Mouse (Mus musculus) forebrain, embryonic 12.5 days (tissue): Measurements from ENCODE around the gene Smpd3. TPM values are rescaled to one million over a fixed set of nuclear protein-coding genes. Genes with fewer than 3 reads are reported as not detected.

Experiments
- polyA plus RNA-seq: library from polyadenylated mRNA; unstranded; fragments of >200 nt; fragmentation: Nextera tagmentation; extraction: Ambion mirVana; gene quantifications from 2 replicates; pipeline ENCODE4 v1.2.1, GENCODE M21; 2016

Smpd3 gene
- polyA plus RNA-seq, 1 experiment from 2014 or later: 24.4 TPM

Other genes with a start within 250 kb of the Smpd3 start
- 1.9 TPM in 2 replicates for gene Esrp2, start 201.0 kb downstream of the Smpd3 start, polyA plus RNA-seq
- 13.8 and 15.8 TPM in 2 replicates for gene Pla2g15, start 187.6 kb downstream of the Smpd3 start, polyA plus RNA-seq
- gene Slc7a6, start 169.1 kb downstream of the Smpd3 start, polyA plus RNA-seq: 72.9 and 79.8 TPM in 2 replicates
- gene Slc7a6os, start 127.1 kb downstream of the Smpd3 start, polyA plus RNA-seq: 33.3 and 37.0 TPM in 2 replicates
- 58.7 and 59.2 TPM in 2 replicates for gene Prmt7, start 127.1 kb downstream of the Smpd3 start, polyA plus RNA-seq
- gene Zfp90, start 77.3 kb upstream of the Smpd3 start, polyA plus RNA-seq: 36.5 and 41.1 TPM in 2 replicates
- gene 6030452D12Rik, start 162.5 kb upstream of the Smpd3 start, polyA plus RNA-seq: not detected in 2 replicates
- 2.5 and 3.5 TPM in 2 replicates for gene Cdh3, start 172.9 kb upstream of the Smpd3 start, polyA plus RNA-seq
- 3.4 and 4.6 TPM in 2 replicates for gene Gm10073, start 235.5 kb upstream of the Smpd3 start, polyA plus RNA-seq